Mouse (Mus musculus): ENCODE data around the gene Cc2d1a. TPM values are rescaled to one million over a fixed set of nuclear protein-coding genes. Genes with fewer than 3 reads are reported as not detected.

Cc2d1a gene
- polyA plus RNA-seq, 1 experiment from 2014 or later: 24.3 TPM

- H3K9me3 ChIP-seq: no peaks in the 10 kb centered on the region
- peaks cover 91% of the 10 kb centered on the region for H3K36me3 ChIP-seq
- no peak overlapping the region for H3K4me3 ChIP-seq
- H3K9ac ChIP-seq: no peak overlapping the region
- no peak overlapping the region for H3K27ac ChIP-seq (replicated peaks)
- H3K4me2 ChIP-seq: no peak overlapping the region
- 89% methylated on average over 7 of the region's 7 CpGs for WGBS
- ATAC-seq (ENCODE audit: low read depth): no peak
- H3K4me1 ChIP-seq (replicated peaks): peaks cover 30% of the 10 kb centered on the region
- no peaks in the 10 kb centered on the region for H3K27me3 ChIP-seq
These were observed 49.4 kb downstream of the Cc2d1a start for GRCm38 (mm10) chr8:84098376-84098775.

- peaks cover 98% of the 10 kb centered on the region for H3K36me3 ChIP-seq
- no peaks in the 10 kb centered on the region for H3K27me3 ChIP-seq
- WGBS: 72% methylated on average over 8 of the region's 8 CpGs
- no peak for ATAC-seq (ENCODE audit: low read depth)
- no peaks in the 10 kb centered on the region for H3K9me3 ChIP-seq
- H3K4me3 ChIP-seq: no peak overlapping the region
- peaks cover 7% of the 10 kb centered on the region for H3K4me1 ChIP-seq (replicated peaks)
- no peak overlapping the region for H3K4me2 ChIP-seq
- no peak overlapping the region for H3K9ac ChIP-seq
- no peak overlapping the region for H3K27ac ChIP-seq (replicated peaks)
These were observed 51.7 kb downstream of the Cc2d1a start for GRCm38 (mm10) chr8:84096061-84096460.

DNA sequence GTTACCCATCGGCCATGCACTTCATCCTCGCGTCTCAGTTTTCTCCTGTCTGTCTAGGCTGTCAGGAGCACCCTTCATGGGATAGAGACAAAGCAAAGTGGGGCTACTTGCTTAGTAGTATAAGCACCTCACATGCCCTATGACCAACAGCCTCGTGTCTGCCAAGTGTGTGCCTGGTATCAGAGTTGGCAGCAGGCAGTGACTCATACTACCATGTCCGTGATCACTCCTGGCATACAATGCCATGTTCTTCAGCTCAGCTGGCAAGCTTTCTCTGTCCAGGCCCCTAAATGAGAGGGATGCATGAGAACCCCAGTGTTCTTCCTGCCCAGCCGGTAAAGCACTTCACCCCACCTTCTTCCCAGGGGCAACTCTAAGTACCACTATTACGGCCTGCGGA lies 57.2 kb downstream of the Cc2d1a start:
- Histone ChIP-seq H3K27ac (replicated peaks) (no peak overlapping the region), H3K4me1 (replicated peaks) (no peaks in the 10 kb centered on the region), H3K4me3 (no peak overlapping the region), H3K36me3 (peaks cover 97% of the 10 kb centered on the region), H3K4me2 (no peak overlapping the region), H3K9ac (no peak overlapping the region), H3K9me3 (no peaks in the 10 kb centered on the region), H3K27me3 (no peaks in the 10 kb centered on the region)
- 94% methylated on average over 8 of the region's 8 CpGs for WGBS
- ATAC-seq (ENCODE audit: low read depth): no peak

GRCm38 (mm10) chr8:84089277-84089676 lies 58.5 kb downstream of the Cc2d1a start:
- H3K36me3 ChIP-seq: peaks cover 90% of the 10 kb centered on the region
- 81% methylated on average over 9 of the region's 9 CpGs for WGBS

DNA sequence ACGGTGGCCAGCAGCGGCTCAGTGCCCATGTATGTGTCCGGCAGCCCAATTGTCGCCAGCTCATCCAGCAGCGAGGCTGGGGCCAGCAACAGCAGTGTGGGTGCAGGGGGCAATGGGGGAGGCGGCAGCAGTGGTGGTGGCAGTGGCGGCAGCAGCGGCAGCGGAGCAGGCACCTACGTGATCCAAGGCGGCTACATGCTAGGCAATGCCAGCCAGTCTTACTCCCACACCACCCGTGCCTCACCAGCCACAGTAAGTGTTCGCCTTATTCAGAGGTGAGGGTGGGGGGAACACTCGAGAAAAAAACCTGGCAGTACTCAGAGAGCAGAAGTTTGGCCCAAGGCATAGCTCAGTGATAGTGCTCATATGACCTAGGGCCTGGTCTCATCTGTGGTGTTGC lies 59.9 kb downstream of the Cc2d1a start:
- H3K27ac ChIP-seq (replicated peaks): no peak overlapping the region
- H3K4me2 ChIP-seq: no peak overlapping the region
- WGBS: 98% methylated on average over 14 of the region's 14 CpGs
- H3K9me3 ChIP-seq: no peaks in the 10 kb centered on the region
- H3K9ac ChIP-seq: no peak overlapping the region
- ATAC-seq (ENCODE audit: low read depth): no peak
- no peak overlapping the region for H3K4me3 ChIP-seq
- H3K36me3 ChIP-seq: peaks cover 90% of the 10 kb centered on the region
- H3K4me1 ChIP-seq (replicated peaks): peaks cover 12% of the 10 kb centered on the region
- no peaks in the 10 kb centered on the region for H3K27me3 ChIP-seq

More at GRCm38 (mm10) chr8:84089277-84089676, 58.5 kb downstream of the Cc2d1a start:
- H3K9ac ChIP-seq: no peak overlapping the region
- H3K4me1 ChIP-seq (replicated peaks): peaks cover 6% of the 10 kb centered on the region
- no peak for ATAC-seq (ENCODE audit: low read depth)
- no peaks in the 10 kb centered on the region for H3K27me3 ChIP-seq
- no peak overlapping the region for H3K27ac ChIP-seq (replicated peaks)
- no peak overlapping the region for H3K4me3 ChIP-seq
- H3K9me3 ChIP-seq: no peaks in the 10 kb centered on the region
- H3K4me2 ChIP-seq: no peak overlapping the region

- peaks cover 12% of the 10 kb centered on the region for H3K4me1 ChIP-seq (replicated peaks)
- peaks cover 90% of the 10 kb centered on the region for H3K36me3 ChIP-seq
- H3K9ac ChIP-seq: no peak overlapping the region
- no peaks in the 10 kb centered on the region for H3K9me3 ChIP-seq
- no peak overlapping the region for H3K27ac ChIP-seq (replicated peaks)
- no peak overlapping the region for H3K4me2 ChIP-seq
- 90% methylated on average over 7 of the region's 7 CpGs for WGBS
- no peak overlapping the region for H3K4me3 ChIP-seq
- no peak for ATAC-seq (ENCODE audit: low read depth)
- H3K27me3 ChIP-seq: no peaks in the 10 kb centered on the region
These were observed 60.6 kb downstream of the Cc2d1a start for GRCm38 (mm10) chr8:84087156-84087555.

DNA sequence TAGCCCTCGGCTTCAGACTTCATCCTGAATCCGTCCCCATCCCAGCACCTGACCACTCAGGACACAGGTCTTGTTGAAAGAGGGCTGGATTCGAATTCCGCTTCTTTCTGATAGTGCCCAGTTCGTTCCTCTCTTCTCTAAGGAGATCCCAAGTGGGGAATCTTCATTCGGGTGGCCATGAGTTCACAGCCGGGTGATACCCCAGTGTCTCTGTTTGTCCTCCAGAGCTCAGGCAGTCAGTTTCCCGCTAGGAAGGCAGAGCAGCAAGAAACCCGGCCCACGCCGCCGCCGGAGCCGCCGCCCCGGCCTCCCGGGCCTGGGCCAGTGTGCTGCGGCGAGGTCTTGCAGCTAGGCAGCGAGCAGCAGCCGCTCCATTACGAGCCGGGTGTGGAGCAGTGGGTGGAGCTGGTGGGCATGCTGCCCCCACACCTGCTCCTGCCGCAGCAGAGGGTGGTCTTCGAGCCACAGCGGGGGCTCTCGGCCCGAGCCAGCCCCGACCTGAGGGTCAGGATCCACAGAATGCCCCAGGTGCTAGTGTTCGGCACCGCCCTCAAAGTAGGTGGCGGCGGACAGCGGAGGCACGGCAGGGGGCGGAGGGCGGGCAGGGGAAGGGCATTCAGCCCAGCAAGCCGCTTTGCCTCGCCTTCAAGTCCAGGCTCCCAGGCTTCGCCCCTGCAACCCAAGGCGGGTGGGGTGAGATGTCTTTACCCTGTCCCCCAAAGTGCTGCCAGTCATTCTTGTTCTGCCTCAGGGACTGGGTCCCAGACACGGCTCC lies 63.2 kb downstream of the Cc2d1a start:
- Histone ChIP-seq H3K4me1 (replicated peaks) (peaks cover 12% of the 10 kb centered on the region), H3K9me3 (no peaks in the 10 kb centered on the region), H3K36me3 (peaks cover 91% of the 10 kb centered on the region), H3K27me3 (no peaks in the 10 kb centered on the region), H3K9ac (0 out of 2 replicates have a peak overlapping the region, but pooled peaks have one; percentile 41), H3K4me3 (no peak overlapping the region), H3K27ac (replicated peaks) (no peak overlapping the region), H3K4me2 (0 out of 2 replicates have a peak overlapping the region, but pooled peaks have one; percentile 13)
- WGBS: 34% methylated on average over 42 of the region's 42 CpGs
- no peak for ATAC-seq (ENCODE audit: low read depth)

- H3K4me2 ChIP-seq: no peak overlapping the region
- H3K4me3 ChIP-seq: no peak overlapping the region
- no peaks in the 10 kb centered on the region for H3K27me3 ChIP-seq
- peaks cover 12% of the 10 kb centered on the region for H3K4me1 ChIP-seq (replicated peaks)
- H3K9ac ChIP-seq: peak overlapping the region; percentile 6; the same call in 1 of the 2 replicates
- ATAC-seq (ENCODE audit: low read depth): no peak
- WGBS: 21% methylated on average over 8 of the region's 8 CpGs
- no peak overlapping the region for H3K27ac ChIP-seq (replicated peaks)
- H3K9me3 ChIP-seq: no peaks in the 10 kb centered on the region
- peaks cover 91% of the 10 kb centered on the region for H3K36me3 ChIP-seq
These were observed 63.9 kb downstream of the Cc2d1a start for GRCm38 (mm10) chr8:84083829-84084241.

MicroRNA genes within 50 kb of the gene (microRNA counts, 519-probe panel; counts per million panel counts)
- microRNA mmu-miR-181c: 3,548 counts per million, percentile 49 among the panel's probes with 10 or more counts
- 3,297 counts per million, percentile 41 among the panel's probes with 10 or more counts for microRNA mmu-miR-709

Small RNA genes lying within 50 kb of the gene (microRNA-seq; reads per million reads assigned to microRNA genes)
- gene Gm25110: not detected
- 9,281 reads per million, percentile 96 among the genes with 10 or more reads in this experiment for gene Mir181c
- gene Mir181d: 5,153 reads per million, percentile 93 among the genes with 10 or more reads in this experiment
- not detected for gene Mir709

Other genes starting within 250 kb of the Cc2d1a start
- 40.0 and 40.1 TPM in 2 replicates for gene Adgrl1, start 247.8 kb downstream of the Cc2d1a start, polyA plus RNA-seq (2015; fragmentation: Nextera tagmentation; extraction: Ambion mirVana)
- gene Gm10644, start 192.7 kb downstream of the Cc2d1a start, polyA plus RNA-seq (2015; fragmentation: Nextera tagmentation; extraction: Ambion mirVana): 0.62 and 0.77 TPM in 2 replicates
- gene Asf1b, start 192.4 kb downstream of the Cc2d1a start, polyA plus RNA-seq (2015; fragmentation: Nextera tagmentation; extraction: Ambion mirVana): 12.7 and 14.6 TPM in 2 replicates
- 203 and 207 TPM in 2 replicates for gene Prkaca, start 174.9 kb downstream of the Cc2d1a start, polyA plus RNA-seq (2015; fragmentation: Nextera tagmentation; extraction: Ambion mirVana)
- gene Samd1, start 150.3 kb downstream of the Cc2d1a start, polyA plus RNA-seq (2015; fragmentation: Nextera tagmentation; extraction: Ambion mirVana): 8.0 and 8.3 TPM in 2 replicates
- 0.62 and 0.87 TPM in 2 replicates for gene 1700067K01Rik, start 146.4 kb downstream of the Cc2d1a start, polyA plus RNA-seq (2015; fragmentation: Nextera tagmentation; extraction: Ambion mirVana)
- 1.0 TPM in 1 of 2 replicates, not detected in the other for gene 2210011C24Rik, start 135.8 kb downstream of the Cc2d1a start, polyA plus RNA-seq (2015; fragmentation: Nextera tagmentation; extraction: Ambion mirVana)
- 7.4 and 8.5 TPM in 2 replicates for gene Palm3, start 126.5 kb downstream of the Cc2d1a start, polyA plus RNA-seq (2015; fragmentation: Nextera tagmentation; extraction: Ambion mirVana)
- 0.43 and 0.56 TPM in 2 replicates for gene Il27ra, start 105.3 kb downstream of the Cc2d1a start, polyA plus RNA-seq (2015; fragmentation: Nextera tagmentation; extraction: Ambion mirVana)
- not detected in 2 replicates for gene Rln3, start 102.9 kb downstream of the Cc2d1a start, polyA plus RNA-seq (2015; fragmentation: Nextera tagmentation; extraction: Ambion mirVana)
- 1.9 and 2.2 TPM in 2 replicates for gene Gm10643, start 82.8 kb downstream of the Cc2d1a start, polyA plus RNA-seq (2015; fragmentation: Nextera tagmentation; extraction: Ambion mirVana)
- 8.1 and 8.2 TPM in 2 replicates for gene Rfx1, start 81.1 kb downstream of the Cc2d1a start, polyA plus RNA-seq (2015; fragmentation: Nextera tagmentation; extraction: Ambion mirVana)
- 16.5 and 16.8 TPM in 2 replicates for gene Dcaf15, start 43.2 kb downstream of the Cc2d1a start, polyA plus RNA-seq (2015; fragmentation: Nextera tagmentation; extraction: Ambion mirVana)
- gene Podnl1, start 21.9 kb downstream of the Cc2d1a start, polyA plus RNA-seq (2015; fragmentation: Nextera tagmentation; extraction: Ambion mirVana): 0.36 and 0.51 TPM in 2 replicates
- gene 4930432K21Rik, start 89 bp upstream of the Cc2d1a start, polyA plus RNA-seq (2015; fragmentation: Nextera tagmentation; extraction: Ambion mirVana): 1.4 and 1.6 TPM in 2 replicates
- gene Nanos3, start 37.3 kb upstream of the Cc2d1a start, polyA plus RNA-seq (2015; fragmentation: Nextera tagmentation; extraction: Ambion mirVana): 6.1 and 10.1 TPM in 2 replicates
- 32.9 and 34.7 TPM in 2 replicates for gene Zswim4, start 89.1 kb upstream of the Cc2d1a start, polyA plus RNA-seq (2015; fragmentation: Nextera tagmentation; extraction: Ambion mirVana)
- gene D8Ertd738e, start 101.8 kb upstream of the Cc2d1a start, polyA plus RNA-seq (2015; fragmentation: Nextera tagmentation; extraction: Ambion mirVana): 255 and 273 TPM in 2 replicates
- 50.6 and 50.8 TPM in 2 replicates for gene Mri1, start 109.4 kb upstream of the Cc2d1a start, polyA plus RNA-seq (2015; fragmentation: Nextera tagmentation; extraction: Ambion mirVana)
- 23.3 and 30.4 TPM in 2 replicates for gene Ccdc130, start 122.4 kb upstream of the Cc2d1a start, polyA plus RNA-seq (2015; fragmentation: Nextera tagmentation; extraction: Ambion mirVana)
- 20.0 and 25.2 TPM in 2 replicates for gene Cacna1a, start 240.5 kb upstream of the Cc2d1a start, polyA plus RNA-seq (2015; fragmentation: Nextera tagmentation; extraction: Ambion mirVana)